Mouse (Mus musculus): ENCODE measurements around the gene Cyld.
"Not testable (repeated sequence)": the region's sequence is repeated elsewhere in the genome, so short reads cannot be mapped to it uniquely, and the experiment has no call there.

Cyld gene

GRCm38 (mm10) chr8:88689891-88690290, 6.9 kb upstream of the Cyld start:
- no peak for DNase-seq

DNA sequence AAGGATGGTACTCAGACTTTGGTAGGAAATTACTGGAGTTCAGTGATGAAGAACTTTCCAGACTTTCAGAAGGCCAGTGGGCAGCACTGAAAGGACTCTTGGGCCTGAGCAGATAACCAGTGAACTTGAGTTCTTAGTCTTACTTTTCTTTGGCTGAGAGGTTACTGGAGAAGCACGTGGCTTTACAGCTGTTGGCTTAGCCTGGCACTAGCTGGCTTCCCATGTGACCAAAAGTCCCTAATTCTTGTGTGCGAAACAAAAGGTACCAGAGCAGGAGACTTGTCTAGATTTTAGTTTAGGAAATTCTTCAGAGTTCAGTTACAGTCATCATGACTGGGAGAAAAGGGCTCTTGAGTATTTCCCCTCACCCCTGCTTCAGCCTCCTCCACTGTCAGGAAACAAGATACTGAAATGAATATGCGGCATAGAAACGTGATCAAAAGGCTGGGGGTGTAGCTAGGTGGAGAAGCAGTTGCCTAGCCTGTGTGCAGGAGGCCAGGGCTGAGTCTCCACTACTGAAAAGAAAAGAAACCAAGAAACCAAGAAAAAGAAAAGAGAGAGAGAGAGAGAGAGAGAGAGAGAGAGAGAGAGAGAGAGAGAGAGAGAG, 5.4 kb upstream of the Cyld start:
- DNase-seq = no peak

DNA sequence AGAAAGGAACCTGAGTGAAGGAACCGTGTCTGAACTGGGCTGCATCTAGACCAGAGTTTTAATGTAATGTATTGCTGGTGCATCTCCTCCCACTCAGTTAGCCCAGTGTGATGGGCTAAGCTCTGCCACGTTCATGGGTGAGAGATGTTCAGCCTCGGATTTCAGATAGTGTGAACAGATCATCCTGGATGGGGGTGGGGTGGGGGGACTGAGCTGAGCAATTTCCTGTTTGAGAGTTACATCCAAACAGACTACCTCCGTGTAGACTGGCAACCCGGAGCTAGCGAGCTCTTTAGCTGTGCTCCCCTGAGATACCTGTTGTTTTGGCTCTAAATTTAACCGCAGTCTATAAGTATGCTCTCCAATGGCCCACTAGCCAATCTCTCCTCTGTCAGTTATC, 4.9 kb upstream of the Cyld start:
- no peak for DNase-seq

DNA sequence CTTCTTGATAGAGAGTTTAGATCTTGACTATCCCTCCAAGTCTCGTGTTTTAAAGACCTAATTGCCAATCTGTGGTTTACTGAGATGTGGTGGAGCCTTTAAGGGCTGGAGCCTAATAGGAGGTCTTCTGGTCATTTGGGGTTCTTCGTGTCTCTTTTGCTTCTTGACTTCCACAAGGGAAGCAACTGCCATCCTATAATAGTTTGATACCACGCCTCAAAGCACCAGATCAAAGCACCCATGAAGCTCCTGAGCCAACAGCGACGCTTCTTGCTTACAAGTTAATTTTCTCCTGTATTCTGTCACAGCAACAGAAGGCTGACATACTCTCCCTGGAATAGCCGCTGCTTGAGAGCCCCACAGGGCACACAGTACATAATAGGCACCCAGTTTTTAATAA, 4.0 kb upstream of the Cyld start:
- DNase-seq = no peak

- DNase-seq = no peak
Observed at GRCm38 (mm10) chr8:88693376-88693775, 3.5 kb upstream of the Cyld start.

DNA sequence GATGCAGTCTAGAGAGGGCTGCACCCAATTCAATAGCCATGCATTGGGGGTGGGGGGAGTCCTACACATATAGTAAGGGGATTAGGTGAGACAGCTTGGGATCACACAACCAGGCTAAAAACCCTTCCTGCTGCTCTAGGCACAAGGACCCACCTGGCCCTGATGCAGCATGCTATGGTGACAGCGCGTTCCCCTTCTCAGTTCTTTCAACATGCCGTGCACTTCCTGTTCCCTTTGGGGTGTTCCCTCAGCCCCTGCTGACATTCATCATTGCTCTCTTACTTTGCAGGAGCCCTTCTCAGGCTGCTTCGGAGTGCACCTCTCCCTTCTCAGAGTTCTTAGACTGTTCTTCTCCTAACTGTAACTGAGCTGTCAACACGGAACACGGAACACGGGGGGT, 2.5 kb upstream of the Cyld start:
- no peak for DNase-seq

DNA sequence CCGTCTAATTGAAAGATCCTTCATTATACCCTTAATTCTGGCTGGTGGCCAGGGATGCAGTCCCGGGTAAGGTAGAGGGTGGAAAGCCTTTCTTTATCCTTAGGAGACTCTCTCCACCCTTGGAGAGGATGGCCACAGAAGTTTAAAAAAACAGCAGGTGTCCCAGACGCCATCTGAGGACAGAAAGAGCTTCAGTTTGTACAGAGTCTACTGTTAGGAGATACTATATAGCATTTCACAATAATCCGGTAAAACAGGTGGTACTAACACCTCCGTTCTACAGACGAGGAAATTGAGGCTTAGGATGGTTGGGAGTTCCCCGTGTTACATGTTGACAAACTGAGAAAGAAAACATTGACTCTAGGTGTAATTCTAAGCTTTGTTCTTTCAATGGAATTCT, 600 bp upstream of the Cyld start:
- no peak for DNase-seq

GRCm38 (mm10) chr8:88697642-88698031, 809 bp downstream of the Cyld start:
- no peak for DNase-seq

GRCm38 (mm10) chr8:88698048-88698447, 1.2 kb downstream of the Cyld start:
- DNase-seq = no peak

DNA sequence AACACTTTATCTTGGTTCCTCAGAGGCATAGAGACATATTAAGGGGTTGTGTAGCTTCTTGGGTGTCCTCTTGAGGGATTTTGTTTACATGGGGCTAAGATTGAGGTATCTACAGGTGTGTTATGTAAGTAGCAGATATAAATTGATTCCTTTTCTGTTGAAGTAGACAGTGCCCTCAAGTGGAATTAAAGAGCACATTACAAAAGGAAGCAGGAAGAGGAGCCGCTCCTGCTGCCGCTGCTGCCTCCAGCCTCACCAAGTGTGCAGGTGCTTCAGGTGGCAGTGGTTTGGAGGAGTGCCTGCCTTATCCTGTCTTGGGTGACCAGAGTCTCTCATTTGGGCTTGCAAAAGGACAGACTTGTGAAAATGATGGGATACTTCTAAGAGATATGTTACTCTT, 4.8 kb downstream of the Cyld start:
- no peak for DNase-seq

DNA sequence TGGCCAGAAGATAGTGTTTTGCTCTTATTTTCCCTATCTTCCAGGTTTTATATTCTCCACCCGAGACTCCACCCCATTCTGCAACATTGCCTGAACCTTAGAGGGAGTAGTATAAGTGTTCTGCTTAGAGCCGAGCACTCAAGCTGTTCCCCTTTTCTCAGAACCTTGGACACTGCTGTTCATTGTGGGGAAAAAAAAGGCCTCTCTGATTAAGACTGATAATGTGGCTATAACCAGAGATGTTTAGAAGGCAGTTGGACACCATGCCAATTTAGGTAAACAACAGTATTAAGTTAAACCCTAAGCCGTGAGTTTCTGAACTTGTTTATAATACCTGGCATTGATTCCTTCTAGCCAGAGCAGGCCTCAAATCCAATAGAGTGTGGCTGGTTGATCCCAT, 6.0 kb downstream of the Cyld start:
- DNase-seq = no peak

- DNase-seq = no peak
Observed at GRCm38 (mm10) chr8:88723256-88723963, 26.6 kb downstream of the Cyld start.

DNA sequence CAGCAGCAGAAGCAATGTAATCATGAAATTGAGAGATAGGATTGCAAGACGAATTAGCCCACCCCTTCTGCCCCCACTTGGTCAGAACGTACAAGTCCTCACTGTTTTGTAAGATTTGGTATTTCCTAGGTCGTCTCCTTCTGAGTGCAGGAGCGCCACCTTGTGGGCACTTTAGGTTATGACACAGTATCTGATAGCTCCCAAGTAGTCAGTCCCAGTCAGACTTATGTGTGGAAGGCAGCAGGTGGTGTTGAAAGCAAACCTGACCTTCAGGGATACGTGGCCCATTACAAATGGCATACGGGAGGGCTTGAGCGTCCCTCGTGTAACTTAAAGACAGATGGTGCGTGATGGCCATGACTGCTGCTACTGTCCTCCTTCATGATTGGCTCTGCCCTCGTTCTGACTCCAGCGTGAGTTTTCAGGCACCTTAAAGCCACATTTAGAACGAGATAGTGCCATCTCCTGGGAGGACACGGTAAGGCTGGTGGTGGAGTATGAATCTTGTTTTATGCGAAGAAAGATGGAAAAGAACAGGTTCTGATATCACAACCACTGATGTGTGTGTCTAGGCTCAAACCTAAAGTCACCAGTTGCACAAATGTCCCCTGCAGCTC, 58.5 kb downstream of the Cyld start:
- peak; percentile 90 for DNase-seq

- DNase-seq = no peak
Observed at GRCm38 (mm10) chr8:88761980-88762379, 65.2 kb downstream of the Cyld start.

GRCm38 (mm10) chr8:88771241-88771640, 74.4 kb downstream of the Cyld start:
- no peak for DNase-seq

GRCm38 (mm10) chr8:88774593-88775297, 77.9 kb downstream of the Cyld start:
- no peak for DNase-seq

DNA sequence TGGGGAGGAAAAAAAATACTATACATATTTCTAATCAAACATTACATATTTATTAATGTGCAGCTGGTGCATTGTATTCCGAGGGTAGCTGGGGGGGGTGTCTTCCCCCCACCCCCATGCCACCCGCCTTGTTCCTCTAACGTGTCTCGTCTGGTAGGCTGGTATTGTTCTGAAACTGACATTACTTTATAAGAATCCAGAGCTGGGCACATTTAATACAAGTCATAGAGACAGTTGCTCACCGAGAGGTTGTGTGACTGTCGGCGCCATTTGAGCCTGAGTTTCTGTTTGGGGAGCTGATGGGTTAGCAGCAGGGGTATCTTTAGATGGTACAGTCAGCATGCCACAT, 78.4 kb downstream of the Cyld start:
- no peak for DNase-seq

GRCm38 (mm10) chr8:88780142-88780541, 83.3 kb downstream of the Cyld start:
- no peak for DNase-seq

- no peak for DNase-seq
Observed at GRCm38 (mm10) chr8:88781283-88781682, 84.5 kb downstream of the Cyld start.

DNA sequence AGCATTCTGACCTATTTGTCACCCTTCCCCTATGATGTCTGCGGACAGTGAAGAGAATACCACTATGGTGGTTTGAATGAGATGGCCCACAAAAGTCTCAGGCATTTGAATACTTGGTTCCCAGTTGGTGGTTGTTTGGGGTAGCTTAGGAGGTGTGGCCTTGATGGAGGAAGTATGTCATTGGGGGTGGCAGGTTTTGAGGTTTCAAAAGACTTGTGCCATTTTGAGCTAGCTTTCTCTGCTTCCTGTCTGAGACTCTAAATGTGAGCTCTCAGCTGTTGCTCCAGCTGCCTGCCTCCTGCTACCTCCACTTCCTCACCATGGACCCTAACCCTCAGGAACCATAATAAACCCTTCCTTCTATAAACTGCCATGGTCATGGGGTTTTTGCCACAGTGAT, 86.9 kb downstream of the Cyld start:
- no peak for DNase-seq

DNA sequence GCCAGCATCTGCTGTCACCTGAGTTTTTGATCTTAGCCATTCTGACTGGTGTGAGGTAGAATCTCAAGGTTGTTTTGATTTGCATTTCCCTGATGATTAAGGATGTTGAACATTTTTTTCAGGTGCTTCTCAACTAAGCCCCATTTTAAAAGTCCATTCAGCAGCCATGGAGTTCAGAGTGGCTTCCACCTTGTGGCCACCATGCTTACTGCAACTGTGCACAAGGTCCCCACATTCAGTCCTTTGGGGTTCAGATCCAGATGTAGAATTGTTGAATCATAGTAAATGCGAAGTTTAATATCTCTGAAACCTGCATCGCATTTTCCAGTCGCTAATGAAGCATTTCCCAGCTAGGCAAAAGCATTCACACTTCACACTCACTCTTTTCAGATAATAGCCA, 91.5 kb downstream of the Cyld start:
- DNase-seq = not testable (repeated sequence)

DNA sequence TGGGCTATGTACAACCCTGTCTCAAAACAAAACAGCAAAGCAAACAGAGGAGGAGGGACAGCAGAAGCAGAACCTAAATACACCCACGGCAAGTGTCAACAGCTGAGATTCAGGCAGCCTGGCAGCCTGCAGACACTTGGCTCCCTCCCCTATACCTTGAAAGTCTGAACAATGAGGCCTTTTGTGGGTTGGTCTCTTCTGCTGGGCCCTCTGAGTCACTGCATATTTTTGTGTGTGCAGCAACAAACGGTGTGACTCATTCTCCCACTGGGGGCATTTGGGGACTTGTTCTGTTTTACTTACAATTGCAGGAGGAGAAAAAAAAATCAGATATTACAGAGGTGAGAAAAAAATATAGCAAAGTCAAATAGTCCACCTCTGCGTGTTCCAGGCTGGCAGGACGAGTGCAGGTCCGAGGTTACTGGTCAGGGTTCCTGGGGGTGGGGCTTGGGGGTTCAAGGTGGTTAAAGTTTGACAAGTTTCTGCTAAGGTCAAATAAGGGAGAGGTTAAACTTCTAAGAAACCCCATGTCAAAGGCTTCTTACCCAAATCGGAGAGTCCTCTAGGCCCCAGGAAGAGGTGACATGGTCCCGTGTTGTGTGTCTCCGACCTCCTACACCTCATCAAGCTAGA, 96.0 kb downstream of the Cyld start:
- DNase-seq = no peak

GRCm38 (mm10) chr8:88793324-88793722, 96.5 kb downstream of the Cyld start:
- DNase-seq = no peak
